Mouse (Mus musculus) erythroblast, embryonic 14.5 days (primary cell): Measurements from ENCODE around the gene 6720489N17Rik.
"Not testable (repeated sequence)": the region's sequence is repeated elsewhere in the genome, so short reads cannot be mapped to it uniquely, and the experiment has no call there.

Experiments used
- GATA1 ChIP-seq: IDR thresholded peaks from 2 replicates; pipeline ENCODE4 v1.6.1; 2012; ENCODE audit warnings: low read length, inconsistent platforms, mixed read lengths
- TAL1 ChIP-seq: IDR thresholded peaks from 3 replicates; pipeline ENCODE4 v1.6.1; 2012; ENCODE audit warnings: low read length, inconsistent platforms, mixed read lengths

DNA sequence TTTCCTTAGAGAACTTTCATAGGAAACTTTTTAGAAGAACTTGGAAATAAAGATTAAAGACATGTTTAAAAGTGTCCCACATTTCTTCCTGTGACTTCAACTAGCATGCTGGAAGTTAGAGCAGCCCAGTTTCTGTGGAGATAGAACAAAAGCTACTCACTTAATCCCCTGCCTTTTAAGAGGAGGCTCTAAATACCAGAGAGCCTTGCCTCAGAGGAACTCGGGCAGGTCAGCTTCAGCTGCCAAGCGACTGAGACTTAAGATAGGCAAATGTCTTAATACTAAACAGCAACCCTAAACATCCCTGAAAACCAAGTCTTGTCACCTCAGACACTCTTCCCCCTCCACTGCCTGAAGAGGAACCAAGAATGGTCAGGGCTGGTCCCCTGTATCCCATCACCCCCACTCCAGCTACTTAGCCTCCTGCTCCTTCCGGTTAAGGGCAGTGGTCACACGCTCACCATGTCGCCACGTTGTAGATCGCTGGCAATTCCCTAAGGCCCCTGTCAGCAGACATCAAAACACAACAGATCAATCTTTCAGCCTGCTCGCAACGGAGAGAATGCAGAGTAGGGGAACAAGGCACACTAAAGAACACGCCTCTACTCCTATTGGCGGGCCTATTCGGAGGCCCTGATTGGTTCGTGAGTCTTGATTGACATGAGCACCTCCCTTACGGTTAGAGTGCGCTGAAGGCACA, at the start of gene 6720489N17Rik:
- TF ChIP-seq TAL1, GATA1: not testable (repeated sequence)
